ENCODE assay signal across 9 mouse cellular contexts in the genomic region with DNA sequence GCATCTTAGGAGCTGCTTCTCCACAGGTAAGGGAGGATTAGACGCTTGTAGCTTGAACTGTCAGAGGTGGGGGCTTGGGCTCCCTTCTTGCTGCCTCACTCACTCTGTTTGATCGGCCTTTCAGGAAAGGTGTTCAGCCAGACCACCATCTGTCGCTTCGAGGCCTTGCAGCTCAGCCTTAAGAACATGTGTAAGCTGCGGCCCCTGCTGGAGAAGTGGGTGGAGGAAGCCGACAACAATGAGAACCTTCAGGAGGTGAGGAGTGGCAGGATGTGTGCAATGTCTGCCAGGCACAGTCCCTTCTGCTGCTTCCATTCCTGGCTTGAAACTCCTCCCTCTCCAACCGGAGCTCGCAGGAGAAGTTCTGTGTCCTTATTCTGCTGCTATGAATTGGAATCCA. TPM values are rescaled to one million over a fixed set of nuclear protein-coding genes. Genes with fewer than 3 reads are reported as not detected.
DNase-seq lines count a peak whose midpoint lies in the region; ATAC-seq and TF ChIP-seq lines count a peak whose summit lies in the region.
"Had no signal": no experiment of that assay in that cellular context is flagged by ENCODE, and none has a peak within 500 bp of the region (broad histone marks: within the 10 kb centered on the region; RNA-seq: fewer than 3 reads in every experiment).

No protein-coding gene starts in this region.

- H3K36me3 ChIP-seq in kidney, embryonic 15.5 days = peaks cover 12% of the 10 kb centered on the region
- H3K36me3 ChIP-seq in lung, embryonic 16.5 days (ENCODE audit: control insufficient read depth, insufficient read depth, low read length) = peaks cover 4% of the 10 kb centered on the region

- peaks cover 38% of the 10 kb centered on the region for H3K27me3 ChIP-seq in kidney, embryonic 15.5 days
- H3K27me3 ChIP-seq in lung, embryonic 16.5 days (ENCODE audit: control insufficient read depth, insufficient read depth, low read depth, low read length) = peaks cover 3% of the 10 kb centered on the region; the same call in 1 of the 2 replicates

- no peak for DNase-seq in kidney, adult 8-10 months
- DNase-seq in ES-CJ7 (ENCODE audit: low read depth, low spot score) = peak; percentile 97
- DNase-seq in thymus, postnatal 4 days = peak; percentile 83
- no peak for DNase-seq in layer of hippocampus, postnatal 14 days (ENCODE audit: low spot score in 2 of 2)

- H3K4me2 ChIP-seq in kidney, embryonic 15.5 days = no peak overlapping the region
- H3K4me2 ChIP-seq in lung, embryonic 16.5 days (ENCODE audit: low read depth, low read length) = no peak overlapping the region

- H3K9me3 ChIP-seq in kidney, embryonic 15.5 days (replicated peaks) = no peaks in the 10 kb centered on the region
- H3K9me3 ChIP-seq in lung, embryonic 16.5 days (ENCODE audit: control insufficient read depth, low read length) = no peaks in the 10 kb centered on the region

- H3K4me3 ChIP-seq in kidney, embryonic 15.5 days (replicated peaks) = no peak overlapping the region
- H3K4me3 ChIP-seq in embryonic fibroblast, embryonic 13.5 days (ENCODE audit: insufficient read depth, low read length) = no peak overlapping the region
- no peak overlapping the region for H3K4me3 ChIP-seq in lung, embryonic 16.5 days (ENCODE audit: low read length)

- 29% methylated on average over 8 of the region's 8 CpGs for WGBS in kidney, embryonic 15.5 days
- 8% methylated on average over 8 of the region's 8 CpGs for WGBS in lung, embryonic 16.5 days

- peaks cover 4% of the 10 kb centered on the region for H3K4me1 ChIP-seq in kidney, embryonic 15.5 days
- peaks cover 3% of the 10 kb centered on the region; the same call in 1 of the 2 replicates for H3K4me1 ChIP-seq in embryonic fibroblast, embryonic 13.5 days (ENCODE audit: control insufficient read depth, insufficient read depth, low read length)
- peaks cover 1% of the 10 kb centered on the region for H3K4me1 ChIP-seq in lung, embryonic 16.5 days (replicated peaks; ENCODE audit: control insufficient read depth, insufficient read depth, low read length)

- TF ChIP-seq POLR2A in embryonic fibroblast, embryonic 13.5 days (IDR thresholded peaks at IDR 0.05; ENCODE audit: low read depth, low read length) = no peak

- H3K9ac ChIP-seq in kidney, embryonic 15.5 days = no peak overlapping the region
- no peak overlapping the region; the same call in 1 of the 2 replicates for H3K9ac ChIP-seq in lung, embryonic 16.5 days (ENCODE audit: low read length)

- TF ChIP-seq CTCF in embryonic fibroblast, embryonic 13.5 days (IDR thresholded peaks at IDR 0.05; ENCODE audit: borderline replicate concordance, insufficient read depth, low read length) = peak; percentile 54; the same call in 1 of the 2 replicates

- no peak overlapping the region for H3K27ac ChIP-seq in kidney, embryonic 15.5 days
- H3K27ac ChIP-seq in embryonic fibroblast, embryonic 13.5 days (ENCODE audit: insufficient read depth, low read length) = no peak overlapping the region
- H3K27ac ChIP-seq in lung, embryonic 16.5 days (ENCODE audit: low read length) = no peak overlapping the region
- H3K27ac ChIP-seq: macrophage had no signal

- ATAC-seq in kidney, embryonic 15.5 days (replicated peaks; ENCODE audit: low FRiP score) = 0 out of 2 replicates have a peak, but pooled peaks have one; percentile 57
- peak; percentile 73; the same call in 1 of the 2 replicates for ATAC-seq in lung, embryonic 16.5 days (ENCODE audit: low read depth)
- ATAC-seq in erythroid progenitor cell, adult 5-6 weeks (replicated peaks; ENCODE audit: low FRiP score, poor library complexity, severe bottlenecking) = no peak

RNA-seq across cellular contexts. Expression of a gene that starts 3.5 kb away (rescaled TPM):
- polyA plus RNA-seq in kidney, embryonic 15.5 days (2015; fragmentation: Nextera tagmentation; extraction: Ambion mirVana) = 0.13 TPM in 1 of 2 replicates, not detected in the other
- 0.39 TPM in 1 of 2 replicates, not detected in the other for polyA plus RNA-seq in embryonic fibroblast, embryonic 13.5 days (2011; ENCODE audit: insufficient read length, low read depth, missing spikeins)
- not detected in 2 replicates for polyA plus RNA-seq in lung, embryonic 16.5 days (2015; fragmentation: Nextera tagmentation; extraction: Ambion mirVana)
- 1.4 TPM in 1 of 2 replicates, not detected in the other for total RNA-seq in erythroid progenitor cell, adult 5-6 weeks (2015; ENCODE audit: low replicate concordance)
- total RNA-seq in erythroid progenitor cell, adult 5-6 weeks (2017; ENCODE audit: low replicate concordance) = 0.26 TPM in 1 of 2 replicates, not detected in the other
- total RNA-seq in layer of hippocampus, postnatal 14 days (2021) = under 1 TPM in 1 of 2 experiments, not detected in 1; 0.48 TPM
- polyA plus RNA-seq: macrophage had no signal

RNA-seq across cellular contexts. Expression of a gene that starts 7.3 kb away (rescaled TPM):
- polyA plus RNA-seq in kidney, embryonic 15.5 days (2015; fragmentation: Nextera tagmentation; extraction: Ambion mirVana) = 69.5 and 71.7 TPM in 2 replicates
- 25.5 and 30.6 TPM in 2 replicates for polyA plus RNA-seq in embryonic fibroblast, embryonic 13.5 days (2011; ENCODE audit: insufficient read length, low read depth, missing spikeins)
- 91.9 and 96.7 TPM in 2 replicates for polyA plus RNA-seq in lung, embryonic 16.5 days (2015; fragmentation: Nextera tagmentation; extraction: Ambion mirVana)
- total RNA-seq in erythroid progenitor cell, adult 5-6 weeks (2015; ENCODE audit: low replicate concordance) = 103 and 129 TPM in 2 replicates
- 49.4 and 49.9 TPM in 2 replicates for total RNA-seq in erythroid progenitor cell, adult 5-6 weeks (2017; ENCODE audit: low replicate concordance)
- total RNA-seq in layer of hippocampus, postnatal 14 days (2021) = 1 to 10 TPM; 5.3 to 6.5 TPM

RNA-seq across cellular contexts. Expression of a gene that starts 7.6 kb away (rescaled TPM):
- 19.9 and 21.7 TPM in 2 replicates for polyA plus RNA-seq in kidney, embryonic 15.5 days (2015; fragmentation: Nextera tagmentation; extraction: Ambion mirVana)
- polyA plus RNA-seq in embryonic fibroblast, embryonic 13.5 days (2011; ENCODE audit: insufficient read length, low read depth, missing spikeins) = 18.6 and 22.8 TPM in 2 replicates
- polyA plus RNA-seq in lung, embryonic 16.5 days (2015; fragmentation: Nextera tagmentation; extraction: Ambion mirVana) = 23.3 and 24.0 TPM in 2 replicates
- total RNA-seq in erythroid progenitor cell, adult 5-6 weeks (2015; ENCODE audit: low replicate concordance) = 32.7 and 49.4 TPM in 2 replicates
- total RNA-seq in erythroid progenitor cell, adult 5-6 weeks (2017; ENCODE audit: low replicate concordance) = 48.4 and 83.3 TPM in 2 replicates
- 1 to 10 TPM; 6.1 to 6.5 TPM for total RNA-seq in layer of hippocampus, postnatal 14 days (2021)

RNA-seq across cellular contexts. Expression of a gene that starts 23.7 kb away (rescaled TPM):
- polyA plus RNA-seq in kidney, embryonic 15.5 days (2015; fragmentation: Nextera tagmentation; extraction: Ambion mirVana) = 0.94 and 1.5 TPM in 2 replicates
- polyA plus RNA-seq in embryonic fibroblast, embryonic 13.5 days (2011; ENCODE audit: insufficient read length, low read depth, missing spikeins) = 0.63 TPM in 1 of 2 replicates, not detected in the other
- polyA plus RNA-seq in lung, embryonic 16.5 days (2015; fragmentation: Nextera tagmentation; extraction: Ambion mirVana) = 0.69 and 0.79 TPM in 2 replicates
- not detected in 2 replicates for total RNA-seq in erythroid progenitor cell, adult 5-6 weeks (2015; ENCODE audit: low replicate concordance)
- total RNA-seq in erythroid progenitor cell, adult 5-6 weeks (2017; ENCODE audit: low replicate concordance) = not detected in 2 replicates
- total RNA-seq in layer of hippocampus, postnatal 14 days (2021) = under 1 TPM in 1 of 2 experiments, not detected in 1; 0.55 TPM
- polyA plus RNA-seq: macrophage had no signal

RNA-seq across cellular contexts. Expression of a gene that starts 39.4 kb away (rescaled TPM):
- polyA plus RNA-seq in kidney, embryonic 15.5 days (2015; fragmentation: Nextera tagmentation; extraction: Ambion mirVana) = 2.0 and 4.7 TPM in 2 replicates
- not detected in 2 replicates for polyA plus RNA-seq in embryonic fibroblast, embryonic 13.5 days (2011; ENCODE audit: insufficient read length, low read depth, missing spikeins)
- 1.3 and 7.4 TPM in 2 replicates for polyA plus RNA-seq in lung, embryonic 16.5 days (2015; fragmentation: Nextera tagmentation; extraction: Ambion mirVana)
- 2.9 and 3.2 TPM in 2 replicates for total RNA-seq in erythroid progenitor cell, adult 5-6 weeks (2015; ENCODE audit: low replicate concordance)
- 0.51 and 2.0 TPM in 2 replicates for total RNA-seq in erythroid progenitor cell, adult 5-6 weeks (2017; ENCODE audit: low replicate concordance)
- not detected for total RNA-seq in layer of hippocampus, postnatal 14 days (2021)

Comparison
In these comparisons a context has a peak if more than half of its experiments do, and no peak if none do; other contexts are left out.
1. DNase-seq: peak in ES-CJ7 (single experiment) and thymus, postnatal 4 days (single experiment); none in kidney, adult 8-10 months (0 of 2) and layer of hippocampus, postnatal 14 days (0 of 2).